Mouse (Mus musculus) liver, embryonic 15.5 days (tissue): ENCODE data around the gene Olfr231. TPM values are rescaled to one million over a fixed set of nuclear protein-coding genes. Genes with fewer than 3 reads are reported as not detected.

Experiments used
- ATAC-seq: fragments of 200-750 bp; cut with Nextera tagmentation; 2 replicates; pipeline ENCODE4 v1.8.0; 2017; ENCODE audit warnings: moderate number of reproducible peaks, mild to moderate bottlenecking, moderate library complexity; ENCODE audit not compliant: insufficient read depth
- H3K27ac ChIP-seq: fragments of 300-500 bp; sonication (generic); replicated peaks from 2 replicates; pipeline ENCODE4 v1.5.1; 2015; ENCODE audit warnings: mild to moderate bottlenecking, inconsistent platforms
- H3K27me3 ChIP-seq: fragments of 300-500 bp; sonication (generic); 2 replicates; pipeline ENCODE4 v1.6.1; 2015; ENCODE audit warnings: mild to moderate bottlenecking, inconsistent platforms
- H3K36me3 ChIP-seq: fragments of 300-500 bp; sonication (generic); replicated peaks from 2 replicates; pipeline ENCODE4 v1.6.1; 2015; ENCODE audit warnings: moderate library complexity, mild to moderate bottlenecking, inconsistent platforms
- H3K4me1 ChIP-seq: fragments of 300-500 bp; sonication (generic); replicated peaks from 2 replicates; pipeline ENCODE4 v1.6.1; 2015; ENCODE audit warnings: inconsistent platforms
- H3K4me2 ChIP-seq: fragments of 300-500 bp; sonication (generic); 2 replicates; pipeline ENCODE4 v1.6.1; 2015; ENCODE audit warnings: moderate library complexity, mild to moderate bottlenecking, inconsistent platforms
- H3K4me3 ChIP-seq: fragments of 300-500 bp; sonication (generic); replicated peaks from 2 replicates; pipeline ENCODE4 v1.5.1; 2015; ENCODE audit warnings: mild to moderate bottlenecking, inconsistent platforms
- H3K9ac ChIP-seq: fragments of 300-500 bp; sonication (generic); 2 replicates; pipeline ENCODE4 v1.6.1; 2015; ENCODE audit warnings: moderate library complexity, mild to moderate bottlenecking, inconsistent platforms
- H3K9me3 ChIP-seq: fragments of 300-500 bp; sonication (generic); replicated peaks from 2 replicates; pipeline ENCODE4 v1.6.1; 2016; ENCODE audit warnings: inconsistent platforms
- WGBS: fragments of 180-500 bp; shearing (Covaris S2); methylation state at CpG from one replicate; pipeline ENCODE4 v1.1.7; 2015; ENCODE audit warnings: mixed read lengths; ENCODE audit not compliant: insufficient replicate concordance; 5-methylcytosine and 5-hydroxymethylcytosine counted together
- polyA plus RNA-seq: library from polyadenylated mRNA; unstranded; fragments of >200 nt; fragmentation: Nextera tagmentation; extraction: Ambion mirVana; gene quantifications from 2 replicates; pipeline ENCODE4 v1.2.1, GENCODE M21; 2015

Gene Olfr231
- polyA plus RNA-seq, 1 experiment from 2014 or later = not detected

GRCm38 (mm10) chr1:174096591-174096990 lies 24.4 kb downstream of the Olfr231 start, which contains the start of gene Olfr427:
Olfr427 (plus strand) TSS chr1:174096891.
- no peaks in the 10 kb centered on the region for H3K36me3 ChIP-seq
- no peaks in the 10 kb centered on the region for H3K4me1 ChIP-seq
- H3K4me3 ChIP-seq = no peak within 1 kb of the TSS
- no peak within 1 kb of the TSS for H3K27ac ChIP-seq
- no peak within 1 kb of the TSS for H3K9ac ChIP-seq
- WGBS = 77% methylated on average over 1 of the region's 1 CpGs
- no peaks in the 10 kb centered on the region for H3K27me3 ChIP-seq
- H3K4me2 ChIP-seq = no peak within 1 kb of the TSS
- H3K9me3 ChIP-seq = no peaks in the 10 kb centered on the region
- ATAC-seq = no peak

- Histone ChIP-seq H3K36me3 (no peaks in the 10 kb centered on the region), H3K4me1 (no peaks in the 10 kb centered on the region), H3K27me3 (no peaks in the 10 kb centered on the region), H3K27ac (no peak within 1 kb of the TSS), H3K4me2 (no peak within 1 kb of the TSS), H3K9me3 (no peaks in the 10 kb centered on the region), H3K9ac (no peak within 1 kb of the TSS), H3K4me3 (no peak within 1 kb of the TSS)
- 67% methylated on average over 2 of the region's 2 CpGs for WGBS
- ATAC-seq = no peak
These were observed 36.9 kb downstream of the Olfr231 start, which contains the start of gene Olfr429 for GRCm38 (mm10) chr1:174084031-174084430. Olfr429 (plus strand) TSS chr1:174084331.

- ATAC-seq = no peak
- whole genome bisulfite sequencing = 68% methylated on average over 3 of the region's 3 CpGs
- Histone ChIP-seq H3K9me3 (no peaks in the 10 kb centered on the region), H3K27me3 (no peaks in the 10 kb centered on the region), H3K9ac (no peak within 1 kb of the TSS), H3K4me1 (no peaks in the 10 kb centered on the region), H3K27ac (no peak within 1 kb of the TSS), H3K4me3 (no peak within 1 kb of the TSS), H3K36me3 (no peaks in the 10 kb centered on the region), H3K4me2 (no peak within 1 kb of the TSS)
These were observed 54.7 kb downstream of the Olfr231 start, which contains the start of gene Olfr430 for GRCm38 (mm10) chr1:174066305-174066704. Olfr430 (plus strand) TSS chr1:174066605.

Other genes starting within 250 kb of the Olfr231 start
- gene Ifi211, start 208.1 kb downstream of the Olfr231 start, polyA plus RNA-seq = 1.9 and 3.1 TPM in 2 replicates
- gene Mndal, start 178.7 kb downstream of the Olfr231 start, polyA plus RNA-seq = 3.5 and 4.7 TPM in 2 replicates
- gene Ifi203, start 178.5 kb downstream of the Olfr231 start, polyA plus RNA-seq = 2.0 and 3.0 TPM in 2 replicates
- not detected in 2 replicates for gene Ifi202b, start 138.4 kb downstream of the Olfr231 start, polyA plus RNA-seq
- gene Ifi205, start 89.4 kb downstream of the Olfr231 start, polyA plus RNA-seq = 0.84 and 0.88 TPM in 2 replicates
- gene Olfr433, start 80.5 kb downstream of the Olfr231 start, polyA plus RNA-seq = 0.10 and 0.21 TPM in 2 replicates
- not detected in 2 replicates for gene Olfr432, start 72.0 kb downstream of the Olfr231 start, polyA plus RNA-seq
- gene Olfr430, start 54.6 kb downstream of the Olfr231 start, polyA plus RNA-seq = not detected in 2 replicates
- not detected in 2 replicates for gene Olfr429, start 36.8 kb downstream of the Olfr231 start, polyA plus RNA-seq
- not detected in 2 replicates for gene Olfr427, start 24.3 kb downstream of the Olfr231 start, polyA plus RNA-seq
- not detected in 2 replicates for gene Olfr424, start 10.4 kb upstream of the Olfr231 start, polyA plus RNA-seq
- gene Olfr420, start 34.5 kb upstream of the Olfr231 start, polyA plus RNA-seq = 0.58 and 0.59 TPM in 2 replicates
- gene Spta1, start 51.6 kb upstream of the Olfr231 start, polyA plus RNA-seq = 32.8 and 35.8 TPM in 2 replicates
- 0.06 and 0.12 TPM in 2 replicates for gene Olfr419, start 130.9 kb upstream of the Olfr231 start, polyA plus RNA-seq
- not detected in 2 replicates for gene Mptx1, start 209.4 kb upstream of the Olfr231 start, polyA plus RNA-seq
- not detected in 2 replicates for gene Olfr417, start 244.0 kb upstream of the Olfr231 start, polyA plus RNA-seq